Mouse (Mus musculus) embryonic fibroblast, embryonic 13.5 days (primary cell): Measurements from ENCODE around the gene Slc10a6. TPM values are rescaled to one million over a fixed set of nuclear protein-coding genes. Genes with fewer than 3 reads are reported as not detected.

ENCODE experiments used
- H3K27ac ChIP-seq: 2 replicates; pipeline ENCODE4 v1.5.1; 2012; ENCODE audit warnings: low read length, control low read depth, inconsistent platforms; ENCODE audit not compliant: insufficient read depth
- H3K4me1 ChIP-seq: 2 replicates; pipeline ENCODE4 v1.6.1; 2011; ENCODE audit warnings: low read length; ENCODE audit not compliant: control insufficient read depth, insufficient read depth
- H3K4me3 ChIP-seq: 2 replicates; pipeline ENCODE4 v1.5.1; 2011; ENCODE audit warnings: mild to moderate bottlenecking, control low read depth, low read length; ENCODE audit not compliant: insufficient read depth
- CTCF ChIP-seq: IDR thresholded peaks from 2 replicates; pipeline ENCODE4 v1.5.1; 2011; ENCODE audit warnings: mild to moderate bottlenecking, control low read depth, low read length, moderate library complexity, borderline replicate concordance; ENCODE audit not compliant: insufficient read depth
- POLR2A ChIP-seq: IDR thresholded peaks from 2 replicates; pipeline ENCODE4 v1.6.1; 2011; ENCODE audit warnings: low read depth, mild to moderate bottlenecking, control low read depth, low read length, moderate library complexity
- polyA plus RNA-seq: library from polyadenylated mRNA; stranded (reverse); fragments of >200 nt; gene quantifications from 2 replicates; pipeline ENCODE4 v1.2.4, GENCODE M21; 2011; ENCODE audit warnings: low read depth; ENCODE audit not compliant: missing spikeins, insufficient read length

Gene Slc10a6
- polyA plus RNA-seq, 1 experiment, result not detected

GRCm38 (mm10) chr5:103568034-103568433, 61.2 kb downstream of the Slc10a6 start:
- H3K4me1 ChIP-seq, result no peaks in the 10 kb centered on the region
- no peak overlapping the region for H3K27ac ChIP-seq
- H3K4me3 ChIP-seq, result no peak overlapping the region
- TF ChIP-seq CTCF (no peak), POLR2A (no peak)

- Histone ChIP-seq H3K27ac (no peak overlapping the region), H3K4me3 (no peak overlapping the region), H3K4me1 (no peaks in the 10 kb centered on the region)
- TF ChIP-seq CTCF (no peak), POLR2A (no peak)
Measured at GRCm38 (mm10) chr5:103560546-103560945, 68.7 kb downstream of the Slc10a6 start.

Other genes starting within 250 kb of the Slc10a6 start
- gene Ptpn13, start 204.2 kb downstream of the Slc10a6 start, polyA plus RNA-seq, result 8.8 and 10.6 TPM in 2 replicates
- gene 1700016H13Rik, start 26.6 kb upstream of the Slc10a6 start, polyA plus RNA-seq, result not detected in 2 replicates
- 50.1 and 56.7 TPM in 2 replicates for gene Aff1, start 63.0 kb upstream of the Slc10a6 start, polyA plus RNA-seq